Mouse (Mus musculus): ENCODE measurements around the gene Nhlrc3.

DNA sequence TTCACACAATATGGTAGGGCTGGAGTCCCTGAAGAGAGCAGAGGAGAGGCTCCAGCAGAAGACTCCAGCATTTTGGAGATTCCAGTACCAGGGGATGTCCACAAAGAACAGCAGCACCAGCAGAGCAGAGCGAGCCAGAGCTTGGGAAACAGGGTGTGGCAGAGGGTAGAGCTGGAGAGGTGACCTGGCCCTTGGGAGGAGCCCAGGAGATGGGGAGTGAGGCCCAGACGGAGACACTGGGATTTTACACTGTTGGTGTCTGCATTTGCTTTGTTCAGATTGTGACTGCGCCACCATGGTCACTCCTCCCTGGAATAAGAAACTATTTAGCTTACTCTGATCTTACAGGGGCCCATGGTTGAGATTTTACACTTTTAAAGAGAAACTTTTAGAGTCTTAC, 16.3 kb downstream of the Nhlrc3 start:
- TF ChIP-seq CTCF (IDR thresholded peaks at IDR 0.05; ENCODE audit: low read depth) (no peak), EP300 (IDR thresholded peaks at IDR 0.05; ENCODE audit: low read depth) (no peak)

Measured in heart, postnatal 0 days (tissue).